Mouse (Mus musculus): ENCODE results near the gene Dld. TPM values are rescaled to one million over a fixed set of nuclear protein-coding genes. Genes with fewer than 3 reads are reported as not detected.

Gene Dld
- total and polyA plus RNA-seq, 3 experiments = 112 to 229 (median 131) TPM

DNA sequence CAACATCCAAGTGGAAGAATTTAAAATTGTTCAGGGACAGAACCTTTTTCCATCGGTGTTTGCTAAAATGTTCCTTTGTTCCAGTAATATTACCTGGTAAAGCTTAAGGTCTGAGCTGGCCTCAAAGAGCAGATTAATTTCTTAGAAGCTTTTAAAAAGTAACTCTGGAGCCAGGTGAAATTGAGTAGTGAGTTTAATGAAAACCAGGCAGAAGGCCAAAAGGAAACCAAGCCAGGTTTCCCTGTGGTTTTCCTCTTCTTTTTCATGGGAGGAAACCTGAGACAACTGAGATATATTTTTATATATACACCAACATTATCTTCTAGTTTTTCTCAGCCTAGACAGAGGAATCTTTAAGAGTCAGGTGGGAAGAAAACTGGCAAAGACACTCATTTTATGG, 29.7 kb downstream of the Dld start:
- no peak for TF ChIP-seq ZNF384 (IDR thresholded peaks at IDR 0.05; ENCODE audit: low read depth, low read length)
- no peak for TF ChIP-seq MAFK (IDR thresholded peaks at IDR 0.05; ENCODE audit: borderline replicate concordance, low read depth, low read length)
- TF ChIP-seq RCOR1 (IDR thresholded peaks at IDR 0.05; ENCODE audit: low read depth, low read length) = no peak
- TF ChIP-seq USF1 (IDR thresholded peaks at IDR 0.05; ENCODE audit: low read depth, low read length) = no peak
- TF ChIP-seq ZC3H11A (IDR thresholded peaks at IDR 0.05; ENCODE audit: low read depth, low read length) = no peak
- no peak for TF ChIP-seq HCFC1 (IDR thresholded peaks at IDR 0.05; ENCODE audit: low read depth, low read length)
- no peak for DNase-seq (ENCODE audit: low read depth, low spot score)
- no peaks in the 10 kb centered on the region for H3K36me3 ChIP-seq (ENCODE audit: control insufficient read depth in 1 of 2, insufficient read depth in 2 of 2, low read length in 2 of 2)
- H3K4me3 ChIP-seq (ENCODE audit: control insufficient read depth in 1 of 2, insufficient read depth in 1 of 2, low read depth in 2 of 2, low read length in 2 of 2) = no peak overlapping the region
- peaks cover 0 to 2% of the 10 kb centered on the region in 2 experiments; a peak in 2 of 4 replicates for H3K27me3 ChIP-seq (ENCODE audit: control insufficient read depth in 1 of 2, insufficient read depth in 2 of 2, low read length in 2 of 2)
- H3K4me1 ChIP-seq (ENCODE audit: control insufficient read depth in 1 of 2, insufficient read depth in 2 of 2, low read length in 2 of 2) = no peaks in the 10 kb centered on the region; a peak in 1 of 4 replicates
- no peaks in the 10 kb centered on the region for H3K9me3 ChIP-seq (replicated peaks; ENCODE audit: insufficient read depth, low read length)
- no peak overlapping the region for H3K9ac ChIP-seq (ENCODE audit: control insufficient read depth, low read depth, low read length, poor library complexity, severe bottlenecking)
- H3K79me2 ChIP-seq (ENCODE audit: control insufficient read depth, insufficient read depth, low read length, poor library complexity) = no peaks in the 10 kb centered on the region
- H3K27ac ChIP-seq (ENCODE audit: control insufficient read depth, low read depth, low read length) = no peak overlapping the region

- Histone ChIP-seq H3K27ac (ENCODE audit: control insufficient read depth, low read depth, low read length) (no peak overlapping the region), H3K36me3 (ENCODE audit: control insufficient read depth in 1 of 2, insufficient read depth in 2 of 2, low read length in 2 of 2) (no peaks in the 10 kb centered on the region), H3K9ac (ENCODE audit: control insufficient read depth, low read depth, low read length, poor library complexity, severe bottlenecking) (no peak overlapping the region), H3K4me1 (ENCODE audit: control insufficient read depth in 1 of 2, insufficient read depth in 2 of 2, low read length in 2 of 2) (no peaks in the 10 kb centered on the region; a peak in 1 of 4 replicates), H3K79me2 (ENCODE audit: control insufficient read depth, insufficient read depth, low read length, poor library complexity) (no peaks in the 10 kb centered on the region), H3K9me3 (replicated peaks; ENCODE audit: insufficient read depth, low read length) (no peaks in the 10 kb centered on the region), H3K27me3 (ENCODE audit: control insufficient read depth in 1 of 2, insufficient read depth in 2 of 2, low read length in 2 of 2) (peaks cover 0 to 4% of the 10 kb centered on the region in 2 experiments; a peak in 3 of 4 replicates), H3K4me3 (ENCODE audit: control insufficient read depth in 1 of 2, insufficient read depth in 1 of 2, low read depth in 2 of 2, low read length in 2 of 2) (no peak overlapping the region)
- TF ChIP-seq MAFK (IDR thresholded peaks at IDR 0.05; ENCODE audit: borderline replicate concordance, low read depth, low read length) (no peak), E2F4 (IDR thresholded peaks at IDR 0.05; ENCODE audit: borderline replicate concordance, low read depth, low read length) (no peak), EP300 (IDR thresholded peaks at IDR 0.05; ENCODE audit: low read depth in 1 of 2, low read length in 2 of 2) (no peak), MEF2A (IDR thresholded peaks at IDR 0.05; ENCODE audit: extremely low read depth, insufficient replicate concordance, low read depth, low read length, poor library complexity, severe bottlenecking) (no peak), TAL1 (IDR thresholded peaks at IDR 0.05; ENCODE audit: low read length) (no peak), POLR2AphosphoS2 (IDR thresholded peaks at IDR 0.05; ENCODE audit: low read length) (no peak)
- DNase-seq (ENCODE audit: low read depth, low spot score) = no peak
Measured at GRCm38 (mm10) chr12:31320817-31321216, 30.4 kb downstream of the Dld start.

GRCm38 (mm10) chr12:31318409-31318963, 32.8 kb downstream of the Dld start:
- H3K9me3 ChIP-seq (replicated peaks; ENCODE audit: insufficient read depth, low read length) = no peaks in the 10 kb centered on the region
- H3K27ac ChIP-seq (ENCODE audit: control insufficient read depth, low read depth, low read length) = no peak overlapping the region
- peaks cover 0 to 4% of the 10 kb centered on the region in 2 experiments for H3K27me3 ChIP-seq (ENCODE audit: control insufficient read depth in 1 of 2, insufficient read depth in 2 of 2, low read length in 2 of 2)
- TF ChIP-seq MAZ (IDR thresholded peaks at IDR 0.05; ENCODE audit: low read depth, low read length) (no peak), USF1 (IDR thresholded peaks at IDR 0.05; ENCODE audit: low read depth, low read length) (no peak), MYC (IDR thresholded peaks at IDR 0.05; ENCODE audit: low read depth, low read length) (no peak)
- DNase-seq (ENCODE audit: low read depth, low spot score) = no peak
- no peak overlapping the region for H3K4me3 ChIP-seq (ENCODE audit: control insufficient read depth in 1 of 2, insufficient read depth in 1 of 2, low read depth in 2 of 2, low read length in 2 of 2)
- H3K4me1 ChIP-seq (ENCODE audit: control insufficient read depth in 1 of 2, insufficient read depth in 2 of 2, low read length in 2 of 2) = no peaks in the 10 kb centered on the region; a peak in 1 of 4 replicates
- H3K9ac ChIP-seq (ENCODE audit: control insufficient read depth, low read depth, low read length, poor library complexity, severe bottlenecking) = no peak overlapping the region
- no peaks in the 10 kb centered on the region for H3K79me2 ChIP-seq (ENCODE audit: control insufficient read depth, insufficient read depth, low read length, poor library complexity)
- H3K36me3 ChIP-seq (ENCODE audit: control insufficient read depth in 1 of 2, insufficient read depth in 2 of 2, low read length in 2 of 2) = no peaks in the 10 kb centered on the region
